Mouse (Mus musculus) layer of hippocampus, adult 11-12 months (tissue): ENCODE measurements around the gene Atr.
"Not testable (repeated sequence)": the region's sequence is repeated elsewhere in the genome, so short reads cannot be mapped to it uniquely, and the experiment has no call there.

ENCODE experiments used
- DNase-seq: peaks from one replicate; pipeline ENCODE4 v3.0.0; 2022; ENCODE audit warnings: low spot score

Atr gene

DNA sequence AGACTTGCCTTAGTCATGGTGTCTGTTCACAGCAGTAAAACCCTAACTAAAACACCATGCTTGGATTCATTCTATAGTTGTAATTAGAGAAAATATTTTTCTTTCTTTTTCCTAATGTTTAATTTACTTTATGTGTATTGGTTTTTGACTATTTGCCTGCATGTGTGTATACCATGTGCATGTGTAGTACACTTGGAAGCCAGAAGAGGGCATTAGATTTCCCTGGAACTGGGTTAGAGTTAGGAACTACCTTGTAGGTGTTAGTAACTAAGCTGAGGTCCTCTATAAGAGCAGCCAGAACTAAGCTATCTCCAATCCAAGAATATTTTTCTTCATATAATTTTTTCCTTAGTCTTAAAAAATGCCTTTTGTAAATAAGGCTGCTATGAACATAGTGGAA, 75.5 kb downstream of the Atr start:
- no peak for DNase-seq

- no peak for DNase-seq
These were observed 96.3 kb downstream of the Atr start for GRCm38 (mm10) chr9:95953658-95954057.

DNA sequence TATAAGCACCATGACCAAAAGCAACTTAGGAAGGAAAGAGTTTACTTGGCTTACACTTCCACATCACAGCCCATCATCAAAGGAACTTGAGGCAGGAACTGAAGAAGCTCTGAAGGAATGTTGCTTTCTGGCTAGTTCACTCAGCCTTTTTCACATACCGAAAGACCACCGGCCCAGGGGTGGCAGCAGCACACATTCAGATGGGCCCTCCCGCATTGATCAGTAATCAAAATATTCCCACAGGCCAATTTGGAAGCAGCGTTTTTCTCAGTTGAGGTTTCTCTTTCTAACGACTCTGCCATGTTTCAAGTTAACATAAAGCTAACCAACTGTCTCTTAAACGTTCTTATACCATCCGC, 96.8 kb downstream of the Atr start:
- no peak for DNase-seq

GRCm38 (mm10) chr9:95954585-95955461, 97.4 kb downstream of the Atr start, which contains the start of gene Xrn1:
TSS of gene Xrn1 (plus strand) at chr9:95954760.
- peak; percentile 90 for DNase-seq

GRCm38 (mm10) chr9:95957611-95958010, 100.2 kb downstream of the Atr start:
- no peak for DNase-seq

GRCm38 (mm10) chr9:95958041-95958730, 100.8 kb downstream of the Atr start:
- DNase-seq: no peak

DNA sequence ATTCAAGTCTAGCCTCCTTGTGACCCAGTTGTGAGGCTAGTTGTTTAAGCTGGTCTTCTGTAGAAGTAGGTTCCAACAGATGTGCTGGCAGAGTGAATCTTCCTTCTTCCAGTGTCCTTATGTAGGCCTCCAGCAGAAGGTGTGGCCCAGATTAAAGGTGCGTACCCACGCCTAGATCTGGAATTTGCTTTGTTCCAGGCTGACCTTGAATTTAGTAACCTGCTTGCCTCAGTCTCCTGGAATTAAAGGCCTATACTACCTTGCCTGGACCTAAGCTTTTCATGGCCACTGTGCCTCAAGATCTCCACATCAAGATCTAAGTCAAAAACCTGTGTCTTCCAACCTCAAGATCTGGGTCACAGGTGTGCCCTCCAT, 101.3 kb downstream of the Atr start:
- DNase-seq: not testable (repeated sequence)

GRCm38 (mm10) chr9:95959246-95959645, 101.8 kb downstream of the Atr start:
- no peak for DNase-seq

DNA sequence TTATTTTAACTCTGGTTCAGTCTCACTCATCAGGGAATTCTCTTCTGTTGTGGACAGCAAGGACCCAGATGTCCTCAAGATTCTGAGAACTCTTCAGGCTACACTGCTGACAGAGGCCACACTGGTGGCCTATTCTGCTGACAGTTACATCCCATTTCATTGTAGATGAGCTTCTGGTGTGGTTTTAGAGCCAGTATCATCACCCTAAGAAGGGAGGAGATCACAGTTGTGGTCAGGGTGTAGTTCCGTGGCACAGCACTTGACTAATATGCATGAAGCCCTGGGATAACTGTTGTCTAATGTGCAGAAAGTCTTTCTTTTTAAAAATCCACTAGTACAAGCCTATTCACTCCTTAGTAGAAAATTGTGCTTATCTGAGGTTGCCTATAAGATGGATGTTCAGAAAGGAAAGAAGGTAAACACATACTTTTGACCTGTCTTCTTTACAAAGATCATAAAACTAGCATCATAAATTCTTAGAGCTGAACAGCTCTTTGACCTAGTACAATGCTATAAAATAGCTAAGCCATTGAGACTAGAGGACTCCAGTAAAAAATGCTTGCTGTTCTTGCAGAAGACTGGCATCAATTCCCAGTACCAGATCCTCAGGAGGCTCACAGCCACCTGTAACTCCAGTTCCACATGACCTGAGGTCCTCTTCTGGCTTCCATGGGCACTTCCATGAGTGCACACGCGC, 102.5 kb downstream of the Atr start:
- no peak for DNase-seq

- DNase-seq: no peak
These were observed 103.7 kb downstream of the Atr start for GRCm38 (mm10) chr9:95961058-95961457.

- DNase-seq: no peak
These were observed 106.6 kb downstream of the Atr start for GRCm38 (mm10) chr9:95964037-95964436.

DNA sequence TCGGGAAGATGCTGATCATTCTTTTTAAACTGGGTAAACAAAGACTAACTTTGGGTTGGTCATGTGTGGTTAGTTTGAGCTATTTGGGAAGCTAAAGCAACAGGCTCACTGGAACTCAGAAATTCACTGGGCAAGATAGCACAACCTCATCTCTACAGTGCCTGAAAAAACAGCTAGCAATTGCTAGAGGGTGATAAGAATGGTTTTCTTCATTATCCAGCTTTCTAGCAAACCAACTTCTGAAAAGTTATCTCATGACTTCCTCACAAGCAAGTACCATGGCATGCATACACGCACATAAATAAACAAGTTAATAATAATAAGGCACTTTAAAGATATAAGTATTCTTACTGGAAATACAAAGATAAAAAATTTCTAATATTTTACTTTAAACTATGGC, 120.9 kb downstream of the Atr start:
- no peak for DNase-seq

DNA sequence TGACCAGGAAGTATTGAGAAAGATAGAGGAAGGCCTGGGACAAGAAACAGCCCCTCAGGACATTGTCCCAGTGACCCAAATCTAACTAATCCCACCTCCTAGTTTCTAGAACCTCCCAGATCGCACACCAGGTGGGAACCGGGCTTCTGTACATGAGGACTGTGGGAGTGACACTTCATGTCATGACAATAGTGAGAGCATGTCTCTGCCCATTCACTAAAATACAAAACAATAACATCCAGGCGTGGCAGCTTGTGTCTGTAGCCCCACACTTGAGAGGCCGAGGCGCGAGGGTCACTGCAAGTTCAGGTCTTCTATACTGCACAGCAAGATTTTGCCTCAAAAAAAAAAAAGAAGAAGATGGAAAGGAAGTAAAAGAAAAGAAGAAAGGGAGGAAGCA, 122.5 kb downstream of the Atr start:
- no peak for DNase-seq

DNA sequence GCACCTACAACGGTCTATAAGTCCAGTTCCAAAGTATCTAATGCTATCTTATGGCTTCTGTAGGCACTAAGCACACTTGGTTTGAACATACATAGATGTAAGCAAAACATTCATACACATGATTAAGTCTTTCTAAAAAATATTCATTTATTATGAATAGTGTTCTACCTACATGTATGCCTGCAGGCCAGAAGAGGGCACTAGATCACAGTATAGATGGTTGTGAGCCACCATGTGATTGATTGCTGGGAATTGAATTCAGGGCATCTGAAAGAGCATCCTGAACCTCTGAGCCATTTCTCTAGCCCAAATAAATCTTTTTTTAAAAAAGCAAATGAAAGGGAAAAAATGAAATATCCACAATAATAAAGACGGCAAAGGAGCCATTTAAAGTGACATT, 134.9 kb downstream of the Atr start:
- no peak for DNase-seq
